Mouse (Mus musculus) lung, embryonic 14.5 days (tissue): ENCODE results near the gene Tdrd1. TPM values are rescaled to one million over a fixed set of nuclear protein-coding genes. Genes with fewer than 3 reads are reported as not detected.

Experiments used
- ATAC-seq: fragments of 200-750 bp; cut with Nextera tagmentation; 2 replicates; pipeline ENCODE4 v1.8.0; 2017; ENCODE audit warnings: mild to moderate bottlenecking, moderate TSS enrichment, moderate library complexity; ENCODE audit not compliant: insufficient read depth
- DNase-seq: peaks from one replicate; pipeline ENCODE4 v3.0.0-alpha.2; 2015
- H3K27ac ChIP-seq: fragments of 300-500 bp; sonication (generic); 2 replicates; pipeline ENCODE4 v1.5.1; 2014; ENCODE audit warnings: low read depth, mild to moderate bottlenecking, moderate library complexity
- H3K27me3 ChIP-seq: fragments of 300-500 bp; sonication (generic); 2 replicates; pipeline ENCODE4 v1.6.1; 2014; ENCODE audit warnings: low read length, control low read depth; ENCODE audit not compliant: insufficient read depth
- H3K36me3 ChIP-seq: fragments of 300-500 bp; sonication (generic); 2 replicates; pipeline ENCODE4 v1.6.1; 2014; ENCODE audit warnings: control low read depth; ENCODE audit not compliant: insufficient read depth
- H3K4me1 ChIP-seq: fragments of 300-500 bp; sonication (generic); 2 replicates; pipeline ENCODE4 v1.6.1; 2014; ENCODE audit warnings: antibody characterized with exemption, control low read depth; ENCODE audit not compliant: insufficient read depth
- H3K4me2 ChIP-seq: fragments of 300-500 bp; sonication (generic); 2 replicates; pipeline ENCODE4 v1.6.1; 2014; ENCODE audit warnings: mild to moderate bottlenecking
- H3K4me3 ChIP-seq: fragments of 300-500 bp; sonication (generic); 2 replicates; pipeline ENCODE4 v1.5.1; 2014; ENCODE audit warnings: low read depth, low read length
- H3K9ac ChIP-seq: fragments of 300-500 bp; sonication (generic); 2 replicates; pipeline ENCODE4 v1.6.1; 2014
- H3K9me3 ChIP-seq: fragments of 300-500 bp; sonication (generic); 2 replicates; pipeline ENCODE4 v1.6.1; 2016; ENCODE audit warnings: low read depth, low read length, control low read depth
- CTCF ChIP-seq: IDR thresholded peaks from 2 replicates; pipeline ENCODE4 v1.5.1; 2016; ENCODE audit warnings: antibody characterized with exemption, low read depth
- WGBS: fragments of 180-500 bp; shearing (Covaris S2); extraction: QIAGEN DNeasy Blood & Tissue Kit; methylation state at CpG from one replicate; pipeline ENCODE4 v1.1.7; 2014; 5-methylcytosine and 5-hydroxymethylcytosine counted together
- polyA plus RNA-seq: library from polyadenylated mRNA; unstranded; fragments of >200 nt; fragmentation: Nextera tagmentation; extraction: Ambion mirVana; gene quantifications from 2 replicates; pipeline ENCODE4 v1.2.1, GENCODE M21; 2014

The Tdrd1 gene
- polyA plus RNA-seq, 1 experiment from 2014 or later, result 1.3 TPM

- no peak overlapping the region for H3K27ac ChIP-seq
- TF ChIP-seq CTCF, result no peak
- ATAC-seq (no peak), DNase-seq (no peak)
- H3K36me3 ChIP-seq, result no peaks in the 10 kb centered on the region
- no peaks in the 10 kb centered on the region for H3K27me3 ChIP-seq
- no peak overlapping the region for H3K9ac ChIP-seq
- H3K4me1 ChIP-seq, result peaks cover 3% of the 10 kb centered on the region; the same call in 1 of the 2 replicates
- no peak overlapping the region for H3K4me3 ChIP-seq
- H3K9me3 ChIP-seq, result no peaks in the 10 kb centered on the region; the same call in 1 of the 2 replicates
- WGBS, result 57% methylated on average over 9 of the region's 9 CpGs
- no peak overlapping the region for H3K4me2 ChIP-seq
Observed at GRCm38 (mm10) chr19:56829267-56829666, 3.3 kb downstream of the Tdrd1 start.

- H3K9me3 ChIP-seq, result no peaks in the 10 kb centered on the region; the same call in 1 of the 2 replicates
- no peak for TF ChIP-seq CTCF
- 69% methylated on average over 4 of the region's 4 CpGs for WGBS
- no peak for ATAC-seq
- peaks cover 3% of the 10 kb centered on the region; the same call in 1 of the 2 replicates for H3K4me1 ChIP-seq
- H3K9ac ChIP-seq, result no peak overlapping the region
- no peak for DNase-seq
- no peak overlapping the region for H3K27ac ChIP-seq
- no peak overlapping the region for H3K4me3 ChIP-seq
- no peaks in the 10 kb centered on the region for H3K27me3 ChIP-seq
- no peaks in the 10 kb centered on the region for H3K36me3 ChIP-seq
- H3K4me2 ChIP-seq, result no peak overlapping the region
Observed at GRCm38 (mm10) chr19:56830163-56830562, 4.2 kb downstream of the Tdrd1 start.

DNA sequence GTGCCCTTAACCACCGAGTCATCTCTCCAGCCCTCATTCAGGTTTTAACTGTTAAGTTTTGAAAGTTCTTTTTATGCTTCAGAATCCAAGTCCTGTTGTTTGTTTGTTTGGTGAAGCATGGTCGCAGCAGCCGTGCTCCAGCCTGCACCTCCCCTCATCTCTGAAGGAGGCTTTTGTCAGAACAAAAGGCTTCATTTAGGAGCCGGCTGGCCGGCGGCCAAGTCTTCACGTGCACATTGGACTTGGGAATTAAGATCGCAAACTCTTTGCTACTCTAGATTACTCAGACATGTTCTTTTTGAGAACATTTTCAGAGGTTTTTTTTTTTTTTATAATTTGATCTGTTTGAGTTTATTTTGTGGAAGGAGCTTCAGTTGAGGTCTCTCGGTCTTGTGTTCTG is 9.3 kb downstream of the Tdrd1 start:
- DNase-seq, result peak; percentile 82
- 49% methylated on average over 9 of the region's 9 CpGs for WGBS
- no peak overlapping the region for H3K9ac ChIP-seq
- no peaks in the 10 kb centered on the region for H3K27me3 ChIP-seq
- 0 out of 2 replicates have a peak, but pooled peaks cover 8% of the 10 kb centered on the region for H3K4me1 ChIP-seq
- H3K4me3 ChIP-seq, result no peak overlapping the region
- TF ChIP-seq CTCF, result no peak
- H3K27ac ChIP-seq, result no peak overlapping the region
- no peak for ATAC-seq
- no peak overlapping the region for H3K4me2 ChIP-seq
- no peaks in the 10 kb centered on the region for H3K36me3 ChIP-seq
- no peaks in the 10 kb centered on the region for H3K9me3 ChIP-seq

GRCm38 (mm10) chr19:56838942-56839706 is 13.1 kb downstream of the Tdrd1 start:
- Histone ChIP-seq H3K27me3 (no peaks in the 10 kb centered on the region), H3K9ac (no peak overlapping the region), H3K4me3 (no peak overlapping the region), H3K27ac (no peak overlapping the region), H3K4me2 (no peak overlapping the region), H3K36me3 (no peaks in the 10 kb centered on the region), H3K4me1 (0 out of 2 replicates have a peak, but pooled peaks cover 11% of the 10 kb centered on the region), H3K9me3 (no peaks in the 10 kb centered on the region)
- 69% methylated on average over 17 of the region's 17 CpGs for WGBS
- no peak for DNase-seq
- TF ChIP-seq CTCF, result peak; percentile 31
- peak; percentile 47; the same call in 1 of the 2 replicates for ATAC-seq

GRCm38 (mm10) chr19:56842974-56843373 is 17.0 kb downstream of the Tdrd1 start:
- Histone ChIP-seq H3K9ac (no peak overlapping the region), H3K36me3 (no peaks in the 10 kb centered on the region), H3K4me3 (no peak overlapping the region), H3K27me3 (no peaks in the 10 kb centered on the region), H3K4me1 (0 out of 2 replicates have a peak, but pooled peaks cover 3% of the 10 kb centered on the region), H3K9me3 (no peaks in the 10 kb centered on the region), H3K27ac (no peak overlapping the region), H3K4me2 (no peak overlapping the region)
- no peak for TF ChIP-seq CTCF
- 68% methylated on average over 12 of the region's 12 CpGs for WGBS
- DNase-seq, result peak; percentile 59
- no peak for ATAC-seq

DNA sequence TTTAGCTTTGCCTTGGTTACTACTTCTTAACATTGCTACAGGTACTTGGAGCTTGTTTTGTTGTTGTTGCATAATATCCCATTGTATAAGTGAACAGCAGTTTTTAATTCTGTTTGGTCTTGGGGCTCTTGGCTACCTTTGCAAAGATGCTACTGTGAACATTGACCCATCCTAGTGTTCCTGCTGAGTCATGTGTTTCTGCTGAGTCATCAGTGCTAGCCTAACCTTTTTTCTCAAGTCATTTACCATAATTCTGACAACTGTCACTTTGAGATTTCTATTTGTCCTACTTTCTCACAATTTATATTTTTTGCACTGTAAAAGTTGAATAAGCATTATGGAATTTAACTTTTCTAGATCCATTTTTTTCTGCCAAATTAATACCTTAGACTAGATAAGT is 26.6 kb downstream of the Tdrd1 start:
- Histone ChIP-seq H3K4me1 (peaks cover 7% of the 10 kb centered on the region), H3K9me3 (no peaks in the 10 kb centered on the region), H3K9ac (no peak overlapping the region), H3K4me3 (no peak overlapping the region), H3K27me3 (no peaks in the 10 kb centered on the region), H3K27ac (no peak overlapping the region), H3K4me2 (no peak overlapping the region), H3K36me3 (no peaks in the 10 kb centered on the region)
- TF ChIP-seq CTCF, result no peak
- no peak for ATAC-seq
- DNase-seq, result no peak

DNA sequence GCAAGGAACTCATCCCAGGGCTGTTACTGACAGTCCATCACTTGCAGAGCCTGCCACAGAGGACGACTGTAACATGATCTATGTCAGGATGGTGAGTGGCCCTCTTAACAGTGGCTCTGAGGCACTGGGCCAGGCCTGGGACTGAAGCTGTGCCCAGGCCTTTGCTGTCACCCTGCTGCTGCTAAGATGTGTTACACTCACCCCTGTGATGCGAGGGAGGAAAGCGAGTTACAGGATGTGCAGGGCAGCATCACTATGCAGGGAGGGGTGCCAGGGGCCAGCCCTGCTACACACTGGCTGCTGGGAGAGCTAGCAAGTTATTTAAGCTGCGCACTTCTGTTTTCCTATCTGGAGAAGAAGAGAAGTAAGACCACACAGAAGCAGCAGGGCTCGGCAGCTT is 30.4 kb downstream of the Tdrd1 start:
- 0 out of 2 replicates have a peak, but pooled peaks have one; percentile 18 for TF ChIP-seq CTCF
- Histone ChIP-seq H3K27me3 (no peaks in the 10 kb centered on the region), H3K27ac (no peak overlapping the region), H3K4me2 (no peak overlapping the region), H3K4me1 (peaks cover 7% of the 10 kb centered on the region), H3K9me3 (no peaks in the 10 kb centered on the region), H3K9ac (no peak overlapping the region), H3K36me3 (no peaks in the 10 kb centered on the region), H3K4me3 (no peak overlapping the region)
- peak; percentile 87 for ATAC-seq
- 12% methylated on average over 5 of the region's 5 CpGs for WGBS
- peak; percentile 74 for DNase-seq
